Mouse (Mus musculus): ENCODE measurements around the gene Snx22. TPM values are rescaled to one million over a fixed set of nuclear protein-coding genes. Genes with fewer than 3 reads are reported as not detected.
A peak's percentile ranks its signal among the peaks of the same experiment; 100 is the strongest.

The Snx22 gene
- polyA plus RNA-seq (2014; fragmentation: Nextera tagmentation; extraction: Ambion mirVana) = 1.2 and 1.6 TPM in 2 replicates

- H3K9me3 ChIP-seq (ENCODE audit: control insufficient read depth, low read length) = no peaks in the 10 kb centered on the region
- H3K27ac ChIP-seq (replicated peaks in 1 of 2; ENCODE audit: control insufficient read depth in 1 of 2, insufficient read depth in 1 of 2, low read depth in 2 of 2, low read length in 2 of 2) = no peak within 1 kb of the TSS
- peak within 1 kb of the TSS; percentile 99 for H3K4me2 ChIP-seq (ENCODE audit: low read length)
- WGBS = under 1% methylated on average over 21 of the region's 22 CpGs
- H3K4me3 ChIP-seq (ENCODE audit: control insufficient read depth in 1 of 2, insufficient read depth in 1 of 2, low read depth in 1 of 2, low read length in 2 of 2) = peak within 1 kb of the TSS; percentile 51 to 53
- H3K4me1 ChIP-seq (ENCODE audit: control insufficient read depth in 2 of 2, insufficient read depth in 2 of 2, low read length in 2 of 2) = peaks cover 6 to 12% of the 10 kb centered on the region in 2 experiments
- H3K9ac ChIP-seq (ENCODE audit: low read length) = peak within 1 kb of the TSS; percentile 66
- peaks cover 20% of the 10 kb centered on the region; the same call in 1 of the 2 replicates for H3K27me3 ChIP-seq (ENCODE audit: control insufficient read depth, insufficient read depth, low read length)
- peaks cover 25% of the 10 kb centered on the region for H3K36me3 ChIP-seq (ENCODE audit: control insufficient read depth, insufficient read depth, low read length)
- ATAC-seq (ENCODE audit: insufficient number of reproducible peaks, insufficient read depth, low FRiP score, low read depth) = peak; percentile 76
Measured at GRCm38 (mm10) chr9:66069583-66069982, at the start of gene Snx22. Snx22 (minus strand) TSS chr9:66069719.

- no peak for ATAC-seq (ENCODE audit: insufficient number of reproducible peaks, insufficient read depth, low FRiP score, low read depth)
- Histone ChIP-seq H3K9me3 (ENCODE audit: control insufficient read depth, low read length) (no peaks in the 10 kb centered on the region), H3K9ac (ENCODE audit: low read length) (0 out of 2 replicates have a peak overlapping the region, but pooled peaks have one; percentile 34), H3K27ac (replicated peaks in 1 of 2; ENCODE audit: control insufficient read depth in 1 of 2, insufficient read depth in 1 of 2, low read depth in 2 of 2, low read length in 2 of 2) (no peak overlapping the region), H3K4me2 (ENCODE audit: low read length) (no peak overlapping the region), H3K4me1 (ENCODE audit: control insufficient read depth in 2 of 2, insufficient read depth in 2 of 2, low read length in 2 of 2) (no peaks in the 10 kb centered on the region), H3K4me3 (ENCODE audit: control insufficient read depth in 1 of 2, insufficient read depth in 1 of 2, low read depth in 1 of 2, low read length in 2 of 2) (no peak overlapping the region), H3K27me3 (ENCODE audit: control insufficient read depth, insufficient read depth, low read length) (no peaks in the 10 kb centered on the region), H3K36me3 (ENCODE audit: control insufficient read depth, insufficient read depth, low read length) (peaks cover 12% of the 10 kb centered on the region; the same call in 1 of the 2 replicates)
- WGBS = 54% methylated on average over 8 of the region's 8 CpGs
Measured at GRCm38 (mm10) chr9:66116890-66117289, 47.4 kb upstream of the Snx22 start.

GRCm38 (mm10) chr9:66114341-66114740 is 44.8 kb upstream of the Snx22 start:
- no peaks in the 10 kb centered on the region for H3K9me3 ChIP-seq (ENCODE audit: control insufficient read depth, low read length)
- no peak overlapping the region for H3K4me2 ChIP-seq (ENCODE audit: low read length)
- ATAC-seq (ENCODE audit: insufficient number of reproducible peaks, insufficient read depth, low FRiP score, low read depth) = no peak
- H3K4me1 ChIP-seq (ENCODE audit: control insufficient read depth in 2 of 2, insufficient read depth in 2 of 2, low read length in 2 of 2) = no peaks in the 10 kb centered on the region
- no peak overlapping the region for H3K27ac ChIP-seq (replicated peaks in 1 of 2; ENCODE audit: control insufficient read depth in 1 of 2, insufficient read depth in 1 of 2, low read depth in 2 of 2, low read length in 2 of 2)
- 67% methylated on average over 3 of the region's 3 CpGs for WGBS
- peaks cover 13% of the 10 kb centered on the region for H3K36me3 ChIP-seq (ENCODE audit: control insufficient read depth, insufficient read depth, low read length)
- no peak overlapping the region for H3K4me3 ChIP-seq (ENCODE audit: control insufficient read depth in 1 of 2, insufficient read depth in 1 of 2, low read depth in 1 of 2, low read length in 2 of 2)
- no peak overlapping the region for H3K9ac ChIP-seq (ENCODE audit: low read length)
- no peaks in the 10 kb centered on the region for H3K27me3 ChIP-seq (ENCODE audit: control insufficient read depth, insufficient read depth, low read length)

- Histone ChIP-seq H3K4me2 (ENCODE audit: low read length) (no peak overlapping the region), H3K27ac (replicated peaks in 1 of 2; ENCODE audit: control insufficient read depth in 1 of 2, insufficient read depth in 1 of 2, low read depth in 2 of 2, low read length in 2 of 2) (no peak overlapping the region)
- 83% methylated on average over 8 of the region's 8 CpGs for WGBS
Measured at GRCm38 (mm10) chr9:66110611-66111379, 41.3 kb upstream of the Snx22 start.

GRCm38 (mm10) chr9:66110126-66110525 is 40.6 kb upstream of the Snx22 start:
- peaks cover 41% of the 10 kb centered on the region for H3K36me3 ChIP-seq (ENCODE audit: control insufficient read depth, insufficient read depth, low read length)
- no peaks in the 10 kb centered on the region for H3K27me3 ChIP-seq (ENCODE audit: control insufficient read depth, insufficient read depth, low read length)
- 61% methylated on average over 8 of the region's 8 CpGs for WGBS
- ATAC-seq (ENCODE audit: insufficient number of reproducible peaks, insufficient read depth, low FRiP score, low read depth) = no peak
- no peaks in the 10 kb centered on the region for H3K9me3 ChIP-seq (ENCODE audit: control insufficient read depth, low read length)
- H3K27ac ChIP-seq (replicated peaks in 1 of 2; ENCODE audit: control insufficient read depth in 1 of 2, insufficient read depth in 1 of 2, low read depth in 2 of 2, low read length in 2 of 2) = 0 out of 4 replicates have a peak overlapping the region, but pooled peaks of 1 of the 2 experiments have one; percentile 19
- no peak overlapping the region for H3K4me3 ChIP-seq (ENCODE audit: control insufficient read depth in 1 of 2, insufficient read depth in 1 of 2, low read depth in 1 of 2, low read length in 2 of 2)
- H3K4me1 ChIP-seq (ENCODE audit: control insufficient read depth in 2 of 2, insufficient read depth in 2 of 2, low read length in 2 of 2) = no peaks in the 10 kb centered on the region
- H3K4me2 ChIP-seq (ENCODE audit: low read length) = no peak overlapping the region
- H3K9ac ChIP-seq (ENCODE audit: low read length) = no peak overlapping the region

More at GRCm38 (mm10) chr9:66110611-66111379, 41.3 kb upstream of the Snx22 start:
- no peaks in the 10 kb centered on the region for H3K9me3 ChIP-seq (ENCODE audit: control insufficient read depth, low read length)
- H3K36me3 ChIP-seq (ENCODE audit: control insufficient read depth, insufficient read depth, low read length) = peaks cover 43% of the 10 kb centered on the region
- H3K27me3 ChIP-seq (ENCODE audit: control insufficient read depth, insufficient read depth, low read length) = no peaks in the 10 kb centered on the region
- ATAC-seq (ENCODE audit: insufficient number of reproducible peaks, insufficient read depth, low FRiP score, low read depth) = no peak
- H3K9ac ChIP-seq (ENCODE audit: low read length) = no peak overlapping the region
- H3K4me3 ChIP-seq (ENCODE audit: control insufficient read depth in 1 of 2, insufficient read depth in 1 of 2, low read depth in 1 of 2, low read length in 2 of 2) = no peak overlapping the region
- H3K4me1 ChIP-seq (ENCODE audit: control insufficient read depth in 2 of 2, insufficient read depth in 2 of 2, low read length in 2 of 2) = no peaks in the 10 kb centered on the region

GRCm38 (mm10) chr9:66109574-66109973 is 40.1 kb upstream of the Snx22 start:
- Histone ChIP-seq H3K36me3 (ENCODE audit: control insufficient read depth, insufficient read depth, low read length) (peaks cover 45% of the 10 kb centered on the region), H3K9ac (ENCODE audit: low read length) (no peak overlapping the region), H3K4me1 (ENCODE audit: control insufficient read depth in 2 of 2, insufficient read depth in 2 of 2, low read length in 2 of 2) (no peaks in the 10 kb centered on the region), H3K27ac (replicated peaks in 1 of 2; ENCODE audit: control insufficient read depth in 1 of 2, insufficient read depth in 1 of 2, low read depth in 2 of 2, low read length in 2 of 2) (no peak overlapping the region), H3K4me2 (ENCODE audit: low read length) (no peak overlapping the region), H3K9me3 (ENCODE audit: control insufficient read depth, low read length) (no peaks in the 10 kb centered on the region), H3K27me3 (ENCODE audit: control insufficient read depth, insufficient read depth, low read length) (no peaks in the 10 kb centered on the region), H3K4me3 (ENCODE audit: control insufficient read depth in 1 of 2, insufficient read depth in 1 of 2, low read depth in 1 of 2, low read length in 2 of 2) (no peak overlapping the region)
- no peak for ATAC-seq (ENCODE audit: insufficient number of reproducible peaks, insufficient read depth, low FRiP score, low read depth)
- 97% methylated on average over 1 of the region's 1 CpGs for WGBS

- Histone ChIP-seq H3K4me3 (ENCODE audit: control insufficient read depth in 1 of 2, insufficient read depth in 1 of 2, low read depth in 1 of 2, low read length in 2 of 2) (no peak overlapping the region), H3K4me2 (ENCODE audit: low read length) (no peak overlapping the region), H3K27ac (replicated peaks in 1 of 2; ENCODE audit: control insufficient read depth in 1 of 2, insufficient read depth in 1 of 2, low read depth in 2 of 2, low read length in 2 of 2) (no peak overlapping the region), H3K36me3 (ENCODE audit: control insufficient read depth, insufficient read depth, low read length) (peaks cover 87% of the 10 kb centered on the region), H3K9ac (ENCODE audit: low read length) (no peak overlapping the region), H3K27me3 (ENCODE audit: control insufficient read depth, insufficient read depth, low read length) (no peaks in the 10 kb centered on the region), H3K9me3 (ENCODE audit: control insufficient read depth, low read length) (no peaks in the 10 kb centered on the region), H3K4me1 (ENCODE audit: control insufficient read depth in 2 of 2, insufficient read depth in 2 of 2, low read length in 2 of 2) (no peaks in the 10 kb centered on the region)
- ATAC-seq (ENCODE audit: insufficient number of reproducible peaks, insufficient read depth, low FRiP score, low read depth) = no peak
- 91% methylated on average over 8 of the region's 8 CpGs for WGBS
Measured at GRCm38 (mm10) chr9:66105168-66105567, 35.6 kb upstream of the Snx22 start.

Measured in heart, embryonic 14.5 days (tissue).